Mouse (Mus musculus): ENCODE measurements around the gene Atp6v0a4.

Gene Atp6v0a4

DNA sequence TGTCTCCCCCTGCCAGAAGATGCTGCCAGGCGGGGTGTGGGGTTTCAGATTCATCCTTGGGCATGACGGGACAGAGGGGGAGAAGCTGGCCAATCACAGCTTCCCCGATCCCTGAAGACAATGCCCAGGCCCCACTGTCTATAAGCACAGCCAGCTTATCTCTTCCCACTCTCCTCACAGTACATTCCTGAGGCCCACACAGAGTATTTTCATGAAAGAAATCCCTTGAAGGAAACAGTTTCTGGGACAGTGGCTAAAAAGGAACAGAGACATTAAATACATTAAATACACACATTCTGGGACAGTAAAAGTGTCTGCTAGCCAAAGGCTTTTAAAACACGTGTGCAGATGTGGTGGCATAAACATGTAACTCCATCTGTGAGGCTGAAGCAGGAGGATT is 44.0 kb downstream of the Atp6v0a4 start:
- no peak for DNase-seq (ENCODE audit: low read depth, low spot score)

DNA sequence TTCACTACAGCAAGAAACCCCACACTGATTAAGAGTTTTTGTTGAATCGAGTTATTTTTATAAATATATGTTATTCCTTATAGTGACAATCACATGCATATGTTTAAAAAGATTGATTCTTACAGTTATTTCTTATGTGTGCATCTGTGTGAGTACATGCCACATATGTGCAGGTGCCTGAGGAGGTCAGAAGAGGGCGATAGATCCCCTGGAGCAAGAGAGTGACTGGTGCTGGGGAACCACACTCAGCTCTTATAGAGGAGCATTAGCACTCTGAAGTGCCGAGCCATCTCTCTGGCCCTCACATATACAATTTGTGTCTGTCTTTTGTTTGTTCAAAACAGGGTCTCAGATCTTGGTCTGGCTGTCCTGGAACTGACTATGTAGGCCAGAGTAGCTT is 50.8 kb downstream of the Atp6v0a4 start:
- DNase-seq (ENCODE audit: low read depth, low spot score), result no peak

DNA sequence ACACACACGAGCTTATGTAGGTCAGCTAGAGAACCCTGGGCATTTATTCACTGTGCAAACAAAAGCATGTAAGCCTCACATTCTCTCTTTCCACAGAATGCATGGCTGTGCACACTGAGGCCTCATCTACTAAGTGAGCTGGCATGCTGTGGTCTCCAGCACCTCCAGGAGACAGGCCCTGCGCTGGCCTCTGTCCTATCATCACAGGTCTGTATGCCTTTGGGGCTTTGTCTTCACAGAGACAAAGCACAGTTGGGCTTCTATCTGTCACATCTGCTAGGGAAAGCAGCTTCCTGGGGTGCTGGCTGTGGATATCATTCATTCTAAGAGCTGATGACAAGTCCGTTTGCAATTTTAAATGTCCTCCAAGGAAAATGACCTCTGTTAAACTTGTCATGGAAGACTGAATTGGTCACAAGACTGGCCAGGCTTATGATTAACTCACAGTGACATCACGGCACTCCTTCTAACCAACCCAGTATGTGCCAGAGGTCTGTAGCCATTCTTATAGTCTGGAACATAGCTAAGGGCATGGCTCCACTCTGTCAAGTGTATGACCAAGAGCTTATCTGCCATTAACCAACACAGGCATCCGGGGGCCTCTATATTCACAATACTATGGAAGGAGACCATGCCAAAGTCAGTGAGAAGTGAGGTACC is 52.1 kb downstream of the Atp6v0a4 start:
- DNase-seq (ENCODE audit: low read depth, low spot score), result no peak

DNA sequence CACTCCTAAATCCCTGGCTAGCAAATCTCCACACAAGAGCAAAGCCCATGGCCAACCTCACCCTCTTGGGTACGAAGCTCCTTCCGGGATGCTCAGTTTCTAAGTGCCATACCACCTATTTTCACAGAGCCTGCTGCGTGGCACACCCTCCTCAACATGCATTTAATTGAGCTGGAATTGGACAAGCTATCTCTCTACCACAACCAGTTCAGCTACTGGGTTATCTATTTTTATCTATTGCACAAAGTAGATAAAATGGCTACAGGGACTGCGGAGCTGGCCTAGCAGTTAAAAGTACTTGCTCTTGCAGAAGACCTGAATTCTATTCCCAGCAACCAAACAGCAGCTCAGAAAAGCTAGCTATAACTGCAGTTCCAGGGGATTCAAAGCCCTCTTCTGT is 53.1 kb downstream of the Atp6v0a4 start:
- DNase-seq (ENCODE audit: low read depth, low spot score), result no peak

DNA sequence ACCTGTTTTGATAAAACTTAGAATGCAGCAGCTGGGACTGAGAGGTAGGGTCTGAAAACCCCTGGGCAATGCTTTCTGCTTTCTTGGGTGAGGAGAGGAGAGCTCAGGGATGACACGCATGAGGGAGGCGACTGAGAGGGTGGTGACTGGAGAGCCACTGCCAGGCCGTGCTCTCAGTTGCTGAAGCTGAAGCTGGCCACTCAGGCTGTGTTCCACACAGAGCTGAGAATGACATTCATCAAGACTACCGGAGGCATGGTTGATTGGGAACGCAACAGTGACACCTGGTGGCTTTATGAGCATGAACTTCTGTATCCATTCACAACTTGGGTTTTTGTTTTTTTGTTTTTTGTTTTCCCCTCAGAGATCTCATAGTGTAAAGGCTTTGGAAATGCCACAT is 58.2 kb downstream of the Atp6v0a4 start:
- DNase-seq (ENCODE audit: low read depth, low spot score), result peak; percentile 85

DNA sequence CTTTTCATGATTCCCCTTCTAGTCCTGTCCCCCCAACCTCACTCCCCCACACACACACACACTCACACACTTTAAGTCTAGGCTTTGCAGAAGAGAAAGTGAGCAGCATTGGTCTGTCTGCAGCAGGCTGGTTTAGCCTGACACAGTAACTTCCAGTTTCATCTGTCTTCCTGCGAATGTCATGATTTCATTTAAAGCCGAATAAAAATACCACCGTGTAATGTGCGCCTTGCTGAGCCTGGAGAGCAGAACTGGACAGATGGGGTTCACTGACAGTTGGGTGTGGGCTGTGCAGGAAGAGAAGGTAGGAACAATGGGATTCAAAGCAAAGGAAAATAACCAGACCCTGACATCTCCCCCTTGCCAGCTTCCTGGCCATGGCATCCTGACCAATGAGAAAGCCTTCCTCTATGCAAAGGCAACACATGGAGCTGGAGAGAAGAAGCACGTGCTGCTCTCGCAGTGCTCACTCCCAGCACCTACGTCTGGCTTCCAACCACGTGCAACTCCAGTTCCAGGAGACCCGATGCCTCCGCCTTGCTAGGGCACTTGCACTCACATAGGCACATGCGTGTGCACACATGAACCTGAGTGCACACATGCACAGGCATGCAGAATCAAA is 58.8 kb downstream of the Atp6v0a4 start:
- peak; percentile 76 for DNase-seq (ENCODE audit: low read depth, low spot score)

DNA sequence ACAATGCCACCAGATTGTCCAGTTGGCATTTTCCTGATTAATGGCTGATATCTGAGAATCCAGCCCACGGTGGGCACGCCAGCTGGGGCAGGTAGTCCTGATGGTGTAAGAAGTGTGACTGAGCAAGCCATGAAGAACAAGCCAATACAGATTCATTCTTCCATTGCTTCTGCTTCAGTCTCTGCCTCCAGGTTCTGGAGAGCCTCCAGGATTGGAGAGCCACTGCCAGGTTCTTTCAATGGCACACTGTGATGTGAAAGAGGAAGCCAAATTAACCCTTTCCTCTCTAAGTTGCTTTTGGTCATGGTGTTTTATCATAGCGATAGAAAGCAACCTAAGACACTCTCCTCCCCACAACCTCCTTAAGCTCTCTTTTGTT is 59.3 kb downstream of the Atp6v0a4 start:
- DNase-seq (ENCODE audit: low read depth, low spot score), result no peak

DNA sequence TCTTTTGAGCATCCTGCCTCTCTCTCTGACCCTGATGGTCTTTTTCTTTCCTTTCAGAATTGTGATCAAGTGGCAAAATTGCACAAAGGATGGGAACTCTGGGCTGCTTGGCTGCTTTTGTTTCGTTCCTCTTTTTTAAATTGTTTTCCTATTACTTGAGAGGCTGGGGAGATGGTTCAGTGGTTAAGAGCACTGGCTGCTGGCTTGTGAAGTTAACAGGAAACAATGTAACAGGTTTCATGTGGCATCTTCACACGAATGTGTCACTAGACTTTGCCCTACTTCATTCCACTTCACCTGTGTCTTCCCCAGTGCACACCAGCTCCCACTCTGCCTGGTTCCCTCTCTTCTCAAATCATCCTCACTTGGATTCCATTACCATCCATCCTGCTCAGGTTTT is 59.8 kb downstream of the Atp6v0a4 start:
- DNase-seq (ENCODE audit: low read depth, low spot score), result peak; percentile 18

DNA sequence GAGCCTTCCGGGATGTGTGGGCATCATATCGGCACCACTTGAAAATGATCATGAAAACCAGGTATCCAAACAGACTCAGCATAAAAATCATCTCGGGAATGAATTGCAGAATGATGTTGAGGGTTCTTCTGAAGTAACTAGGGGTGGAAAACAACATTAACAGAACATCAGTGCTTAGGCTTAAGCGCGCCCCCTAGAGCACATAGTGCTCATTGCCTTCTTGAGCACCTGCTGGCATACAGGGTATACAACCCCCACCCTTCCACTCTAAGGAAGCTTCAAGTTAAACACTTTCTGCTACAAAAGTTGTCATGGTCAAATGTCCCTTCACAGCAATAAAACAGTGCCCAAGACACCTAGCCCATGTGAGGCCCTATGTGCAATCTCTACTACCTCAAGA is 65.6 kb downstream of the Atp6v0a4 start:
- peak; percentile 49 for DNase-seq (ENCODE audit: low read depth, low spot score)

DNA sequence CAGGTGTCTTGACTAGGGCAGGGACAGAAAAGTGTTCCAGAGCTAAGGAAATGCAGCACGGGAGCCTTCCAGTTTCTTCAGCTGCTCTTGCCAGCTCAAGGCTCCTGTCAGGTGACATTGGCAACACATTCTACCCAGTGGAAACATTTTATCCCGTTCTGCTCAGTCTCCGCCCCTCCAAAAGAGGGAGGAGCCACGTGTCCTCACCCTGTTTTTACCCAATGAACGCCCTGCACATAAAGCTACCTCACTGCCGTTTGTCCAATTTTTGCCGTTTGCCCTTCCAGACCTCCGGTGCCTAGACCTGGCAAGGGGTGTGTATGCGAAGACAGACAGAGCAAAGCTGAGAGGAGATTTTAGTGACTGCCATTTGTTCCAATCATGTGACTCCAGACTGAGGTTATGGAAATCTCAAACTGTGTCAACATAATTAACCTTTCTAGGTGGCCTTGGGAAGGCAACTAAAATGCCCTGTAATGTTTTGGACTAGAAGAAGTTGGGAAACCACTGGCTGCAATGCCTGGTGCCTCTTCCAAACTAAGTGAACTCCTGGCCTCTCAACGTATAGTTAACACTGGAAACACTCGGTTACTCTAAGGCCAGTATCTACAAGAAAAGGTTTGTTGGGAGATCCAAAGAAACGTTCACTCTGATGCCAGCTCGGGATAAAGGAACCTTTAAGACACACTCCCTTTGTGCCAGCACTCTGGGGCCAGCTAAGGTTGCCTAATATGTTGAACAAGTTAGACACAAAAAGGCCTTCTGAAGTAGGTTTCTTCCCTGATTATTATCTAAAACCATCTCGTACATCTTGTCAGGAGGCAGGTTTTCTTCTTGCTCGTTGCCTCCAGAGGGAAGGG is 68.7 kb downstream of the Atp6v0a4 start:
- no peak for DNase-seq (ENCODE audit: low read depth, low spot score)

DNA sequence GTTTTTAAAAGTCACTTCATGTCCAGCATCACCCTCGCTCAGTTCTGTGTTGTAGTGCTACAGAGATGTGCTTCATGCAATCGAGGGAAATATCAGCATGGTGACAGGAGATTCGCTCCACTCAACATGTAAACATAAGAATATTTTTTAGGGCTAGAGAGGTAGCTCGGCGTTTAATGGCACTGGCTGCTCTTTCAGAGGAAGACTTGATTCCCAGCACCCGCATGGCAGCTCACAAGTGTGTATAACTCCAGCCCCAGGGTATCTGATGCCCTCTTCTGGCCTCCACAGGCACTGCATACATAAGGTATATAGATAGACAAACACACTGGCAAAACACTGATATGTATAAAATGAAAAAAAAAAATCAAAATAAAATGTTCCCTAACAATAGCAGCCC is 74.8 kb downstream of the Atp6v0a4 start:
- no peak for DNase-seq (ENCODE audit: low read depth, low spot score)

DNA sequence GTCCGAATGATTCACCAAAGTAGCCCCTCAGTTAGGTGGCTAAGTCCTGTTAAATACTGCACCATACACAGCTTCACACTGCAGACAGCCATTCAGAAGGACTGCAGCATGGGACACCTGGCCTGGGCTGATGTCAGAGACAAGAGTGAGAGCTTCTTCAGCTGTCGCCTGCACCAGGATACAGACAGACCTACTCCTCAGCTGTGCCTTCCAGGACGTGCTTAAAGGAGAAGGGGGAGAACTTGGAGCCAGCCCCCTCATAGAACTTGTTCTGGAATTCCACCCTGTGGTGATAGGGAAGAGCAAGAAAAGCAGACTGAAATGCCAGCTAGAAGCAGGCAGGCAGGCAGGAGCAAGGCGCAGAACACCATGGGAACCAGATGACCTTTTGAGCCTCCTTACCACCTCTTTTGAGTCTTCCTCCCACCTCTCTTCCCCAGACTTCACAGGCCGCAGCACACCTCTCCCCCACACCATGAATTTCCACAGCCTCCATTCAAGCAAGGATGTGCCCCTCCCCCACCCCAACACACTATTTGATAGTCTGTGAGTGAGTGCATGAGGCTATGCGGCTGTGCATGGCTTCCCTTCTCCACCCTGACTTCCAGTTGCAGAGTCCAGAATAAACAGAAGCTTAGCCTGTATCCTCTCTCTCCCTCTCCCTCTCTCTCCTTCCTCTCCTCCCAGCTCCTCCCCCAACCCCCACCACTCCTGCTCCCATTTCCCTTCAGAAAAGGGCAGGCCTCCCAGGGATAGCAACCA is 75.4 kb downstream of the Atp6v0a4 start:
- no peak for DNase-seq (ENCODE audit: low read depth, low spot score)

DNA sequence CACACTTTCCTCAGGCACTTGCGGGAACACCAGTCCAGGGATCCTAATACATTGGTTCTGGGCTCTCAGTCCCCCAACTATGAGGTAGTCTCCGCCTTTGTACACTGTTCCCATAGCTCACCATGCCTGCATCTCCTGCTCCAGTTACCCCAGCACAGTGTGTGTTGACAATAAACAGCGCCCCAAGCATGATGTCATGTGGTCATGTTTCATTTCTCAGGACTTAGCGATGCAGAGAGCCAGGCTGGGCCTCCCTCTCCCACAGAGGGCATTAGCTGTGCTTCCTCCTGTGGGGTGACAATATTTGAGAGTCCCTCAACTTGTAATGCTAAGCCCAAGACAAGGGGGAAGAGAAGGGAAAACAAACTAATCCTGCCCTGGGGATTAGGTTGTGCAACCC is 76.4 kb downstream of the Atp6v0a4 start:
- no peak for DNase-seq (ENCODE audit: low read depth, low spot score)

DNA sequence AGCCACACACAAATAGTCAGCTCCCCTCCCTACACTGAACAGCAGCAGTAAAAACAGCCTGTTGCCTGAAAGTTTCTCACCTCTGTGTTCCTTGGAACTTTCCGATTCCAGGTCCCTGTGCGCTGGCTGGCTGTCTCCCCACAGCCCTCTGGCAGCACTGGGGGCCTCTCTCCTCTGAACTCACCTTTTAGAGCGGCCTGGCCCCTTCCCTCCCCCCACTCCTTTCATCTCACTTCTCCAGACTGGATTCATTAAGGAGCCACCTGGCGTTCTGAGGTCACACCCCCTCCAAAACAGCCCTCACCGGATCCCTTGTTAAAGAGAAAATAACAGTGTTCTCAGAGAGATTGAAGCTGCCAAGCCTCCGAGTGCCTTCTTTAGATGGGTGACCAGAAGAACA is 77.5 kb downstream of the Atp6v0a4 start, which contains the start of gene Svopl:
TSS of gene Svopl (minus strand) at position 159 of the 400 bp plus-strand sequence.
- no peak for DNase-seq (ENCODE audit: low read depth, low spot score)

DNA sequence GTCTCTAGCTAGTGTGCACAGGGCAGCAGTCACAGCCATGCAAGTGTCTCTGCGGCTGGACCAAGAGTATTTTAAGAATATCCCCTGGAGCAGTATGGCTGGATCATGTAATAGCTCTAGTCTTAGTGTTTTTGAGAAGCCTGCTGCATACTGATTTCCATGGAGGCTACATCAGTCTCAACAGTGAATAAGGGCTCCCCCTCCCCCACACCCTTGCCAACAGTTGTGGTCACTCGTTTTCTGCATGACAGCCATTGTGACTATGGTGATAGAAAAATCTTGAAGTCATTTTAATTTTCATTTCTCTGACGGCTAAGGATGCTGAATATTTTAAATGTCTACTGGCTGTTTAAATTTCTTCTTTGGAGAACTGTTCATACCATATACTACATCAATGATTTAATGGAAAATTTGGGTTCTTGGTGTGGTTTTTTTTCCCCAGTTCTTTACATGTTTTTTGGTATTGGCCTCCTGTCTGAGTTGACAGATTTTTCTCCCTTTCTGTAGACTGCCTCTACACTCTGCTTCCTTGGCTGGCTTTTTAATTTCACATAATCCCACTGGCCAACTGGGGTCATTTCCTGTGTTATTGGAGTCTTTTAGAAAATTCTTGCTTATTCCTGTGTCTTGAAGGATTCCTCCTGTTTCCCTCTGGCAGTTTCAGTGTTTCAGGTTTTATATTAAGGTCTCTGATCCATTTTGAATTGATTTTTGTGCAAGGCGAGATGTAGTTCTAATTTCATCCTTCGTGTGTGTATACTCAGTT is 91.4 kb downstream of the Atp6v0a4 start:
- DNase-seq (ENCODE audit: low read depth, low spot score), result no peak

DNA sequence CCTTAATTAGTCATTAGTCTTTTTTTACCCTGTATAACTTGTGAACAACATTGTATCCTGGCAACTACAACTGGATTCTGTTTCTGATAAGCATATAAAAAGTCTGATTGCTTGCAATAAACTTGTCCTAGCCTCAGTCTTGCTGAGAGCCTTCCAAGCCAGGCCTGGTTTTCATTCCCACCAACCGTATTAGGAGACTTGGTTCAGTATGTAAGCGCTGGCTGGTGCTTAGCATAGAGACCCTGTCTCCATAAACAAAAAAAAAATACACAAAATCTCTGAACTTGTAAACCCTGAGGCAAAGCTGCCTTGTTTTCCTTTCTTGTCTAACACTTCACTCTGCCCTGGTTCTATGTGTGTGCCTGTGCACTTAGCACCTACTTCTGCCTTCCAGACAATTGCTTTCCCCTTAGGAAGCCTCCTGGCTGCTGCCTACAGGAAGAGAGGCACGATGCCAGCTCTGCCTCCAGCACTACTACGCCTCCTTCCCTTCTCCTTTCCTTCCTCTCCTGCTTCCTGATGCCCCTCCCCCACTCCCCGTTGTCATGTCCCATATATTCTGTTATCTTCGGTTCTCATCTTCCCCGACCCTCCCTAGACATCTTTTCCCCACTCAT is 92.4 kb downstream of the Atp6v0a4 start:
- no peak for DNase-seq (ENCODE audit: low read depth, low spot score)

DNA sequence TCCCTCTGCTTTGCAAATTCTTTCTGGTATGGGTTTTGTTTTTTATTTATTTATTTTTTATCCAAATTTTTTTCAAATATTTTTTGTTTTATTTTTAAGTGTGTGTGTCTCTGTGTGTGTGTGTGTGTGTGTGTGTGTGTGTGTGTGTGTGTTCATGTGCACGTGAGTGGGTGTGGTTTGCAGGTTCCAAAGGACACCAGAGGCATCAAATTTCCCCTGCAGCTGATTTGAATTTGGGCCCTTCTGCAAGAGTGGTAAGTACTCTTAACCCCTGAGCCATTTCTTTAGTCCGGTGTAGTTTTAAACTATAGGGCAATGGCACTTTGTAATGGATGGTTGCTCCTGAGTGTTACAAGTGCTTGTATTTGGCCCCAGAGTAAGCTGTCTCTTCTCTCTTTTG is 96.2 kb downstream of the Atp6v0a4 start:
- DNase-seq (ENCODE audit: low read depth, low spot score), result no peak

DNA sequence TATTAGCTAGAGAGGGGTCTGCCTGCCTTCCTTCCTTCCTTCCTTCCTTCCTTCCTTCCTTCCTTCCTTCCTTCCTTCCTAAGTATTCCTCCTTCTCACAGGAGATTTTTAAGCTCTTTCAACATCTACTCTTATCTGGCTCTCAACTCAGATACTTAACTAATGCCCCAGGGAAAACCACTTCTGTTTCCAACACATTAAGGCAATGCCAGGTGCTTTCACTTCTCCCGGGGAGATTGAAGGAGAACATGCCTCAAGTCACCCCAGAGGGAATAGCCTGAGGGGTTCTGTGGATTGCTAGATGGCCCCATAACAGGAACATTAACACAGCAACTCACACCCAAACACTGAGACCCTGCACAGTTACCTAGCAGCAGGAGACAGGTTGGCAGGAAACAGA is 96.6 kb downstream of the Atp6v0a4 start:
- no peak for DNase-seq (ENCODE audit: low read depth, low spot score)

DNA sequence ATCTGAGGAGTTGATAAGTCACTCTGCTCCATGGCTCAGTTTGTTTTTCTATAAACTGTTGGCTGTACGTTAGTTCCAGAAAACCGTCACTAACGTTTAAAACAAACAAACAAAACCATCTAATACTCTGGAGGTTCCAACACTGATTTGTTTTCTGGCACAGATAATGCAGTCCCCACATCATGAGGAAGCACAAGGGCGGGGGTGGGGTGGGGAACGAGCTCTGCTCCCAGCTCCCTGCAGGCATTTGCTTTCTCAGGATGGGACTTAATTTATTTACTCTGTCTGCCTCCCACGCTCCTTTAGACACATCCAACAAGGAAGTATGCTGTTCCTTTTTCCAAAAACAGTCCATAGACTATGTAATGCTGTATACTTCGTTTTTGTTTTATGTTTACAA is 101.1 kb downstream of the Atp6v0a4 start:
- no peak for DNase-seq (ENCODE audit: low read depth, low spot score)

DNA sequence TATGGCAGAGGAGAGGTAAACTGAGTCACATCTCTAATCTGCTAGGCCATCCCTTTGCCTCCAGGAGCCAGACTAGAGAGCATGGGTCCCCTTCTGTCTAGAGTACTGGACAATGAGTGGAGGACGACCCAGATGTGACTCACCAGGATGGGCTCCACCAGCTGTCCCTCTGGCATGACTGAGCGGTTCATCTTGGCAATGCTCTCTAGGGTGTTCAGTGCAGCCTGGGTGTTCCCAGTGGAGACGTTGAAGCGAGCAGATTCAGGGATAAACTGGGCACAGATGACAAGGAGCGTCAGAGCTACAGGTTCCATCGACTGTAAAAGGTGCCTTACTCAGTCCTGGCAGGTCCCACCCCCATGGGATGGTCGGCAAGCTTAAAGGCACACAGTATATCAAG is 103.0 kb downstream of the Atp6v0a4 start:
- no peak for DNase-seq (ENCODE audit: low read depth, low spot score)

DNA sequence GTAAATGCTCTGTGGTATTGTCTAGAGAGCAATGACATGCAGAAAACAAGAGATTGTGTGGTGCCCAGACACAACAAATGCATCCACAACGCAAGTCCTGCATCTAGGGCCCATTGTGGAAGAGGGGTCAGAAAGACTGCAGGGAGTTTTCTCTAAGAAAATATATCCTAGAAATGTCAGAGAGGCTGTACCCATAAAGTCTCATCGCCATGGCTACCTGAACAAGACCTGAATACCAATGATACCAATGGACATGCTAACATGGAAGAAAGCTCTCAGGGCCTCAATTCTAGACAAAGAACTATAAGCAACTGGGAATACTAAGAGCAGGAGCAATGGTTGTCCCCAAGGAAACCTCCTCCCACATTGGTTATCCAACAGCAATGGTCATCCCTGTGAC is 111.6 kb downstream of the Atp6v0a4 start:
- DNase-seq (ENCODE audit: low read depth, low spot score), result no peak
